Mouse (Mus musculus): ENCODE measurements around the gene Astl. TPM values are rescaled to one million over a fixed set of nuclear protein-coding genes. Genes with fewer than 3 reads are reported as not detected.
A peak's percentile ranks its signal among the peaks of the same experiment; 100 is the strongest.

Gene Astl
- polyA plus RNA-seq, 1 experiment from 2014 or later: not detected

DNA sequence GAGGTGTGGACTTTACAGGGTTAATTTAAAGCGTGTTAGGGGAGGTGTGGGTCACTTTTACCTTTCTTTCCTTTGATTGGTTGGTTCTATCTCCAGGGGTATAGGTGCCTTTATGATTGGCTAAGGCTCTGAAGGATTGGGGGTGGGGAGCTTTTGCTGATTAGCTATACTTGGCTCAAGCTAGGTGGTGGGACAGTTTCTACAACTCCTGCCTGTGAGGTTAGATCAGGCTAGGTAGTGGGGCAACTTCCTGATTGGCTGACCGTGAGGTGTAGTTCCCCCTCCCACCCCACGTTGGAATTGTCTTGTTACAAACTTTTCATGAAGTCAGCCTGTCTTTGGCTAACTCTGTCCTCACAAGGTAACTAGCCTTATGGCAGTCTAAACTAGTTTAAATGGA, 31.3 kb upstream of the Astl start:
- Histone ChIP-seq H3K27ac (ENCODE audit: low read depth, low read length) (no peak overlapping the region), H3K9me3 (ENCODE audit: control insufficient read depth, low read length) (no peaks in the 10 kb centered on the region), H3K9ac (ENCODE audit: low read depth, low read length) (no peak overlapping the region), H3K36me3 (ENCODE audit: control insufficient read depth, insufficient read depth, low read length) (no peaks in the 10 kb centered on the region), H3K27me3 (ENCODE audit: control insufficient read depth, insufficient read depth, low read length) (no peaks in the 10 kb centered on the region), H3K4me1 (ENCODE audit: control insufficient read depth, insufficient read depth, low read length) (no peaks in the 10 kb centered on the region), H3K4me3 (ENCODE audit: low read length) (no peak overlapping the region), H3K4me2 (replicated peaks; ENCODE audit: low read depth, low read length) (no peak overlapping the region)
- ATAC-seq (ENCODE audit: low FRiP score, low TSS enrichment): no peak
- 40% methylated on average over 3 of the region's 3 CpGs for WGBS

GRCm38 (mm10) chr2:127308660-127309059, 29.8 kb upstream of the Astl start:
- H3K27ac ChIP-seq (ENCODE audit: low read depth, low read length): no peak overlapping the region
- H3K36me3 ChIP-seq (ENCODE audit: control insufficient read depth, insufficient read depth, low read length): no peaks in the 10 kb centered on the region
- no peak for ATAC-seq (ENCODE audit: low FRiP score, low TSS enrichment)
- no peak overlapping the region for H3K4me2 ChIP-seq (replicated peaks; ENCODE audit: low read depth, low read length)
- H3K27me3 ChIP-seq (ENCODE audit: control insufficient read depth, insufficient read depth, low read length): no peaks in the 10 kb centered on the region
- H3K9me3 ChIP-seq (ENCODE audit: control insufficient read depth, low read length): no peaks in the 10 kb centered on the region
- H3K4me1 ChIP-seq (ENCODE audit: control insufficient read depth, insufficient read depth, low read length): no peaks in the 10 kb centered on the region
- no peak overlapping the region for H3K4me3 ChIP-seq (ENCODE audit: low read length)
- no peak overlapping the region for H3K9ac ChIP-seq (ENCODE audit: low read depth, low read length)
- 93% methylated on average over 2 of the region's 2 CpGs for WGBS

- no peak overlapping the region for H3K9ac ChIP-seq (ENCODE audit: low read depth, low read length)
- no peaks in the 10 kb centered on the region for H3K9me3 ChIP-seq (ENCODE audit: control insufficient read depth, low read length)
- H3K27me3 ChIP-seq (ENCODE audit: control insufficient read depth, insufficient read depth, low read length): no peaks in the 10 kb centered on the region
- ATAC-seq (ENCODE audit: low FRiP score, low TSS enrichment): no peak
- no peaks in the 10 kb centered on the region for H3K36me3 ChIP-seq (ENCODE audit: control insufficient read depth, insufficient read depth, low read length)
- H3K4me3 ChIP-seq (ENCODE audit: low read length): no peak overlapping the region
- H3K4me2 ChIP-seq (replicated peaks; ENCODE audit: low read depth, low read length): no peak overlapping the region
- 39% methylated on average over 2 of the region's 2 CpGs for WGBS
- H3K27ac ChIP-seq (ENCODE audit: low read depth, low read length): no peak overlapping the region
- no peaks in the 10 kb centered on the region for H3K4me1 ChIP-seq (ENCODE audit: control insufficient read depth, insufficient read depth, low read length)
Measured at GRCm38 (mm10) chr2:127310246-127310645, 28.2 kb upstream of the Astl start.

DNA sequence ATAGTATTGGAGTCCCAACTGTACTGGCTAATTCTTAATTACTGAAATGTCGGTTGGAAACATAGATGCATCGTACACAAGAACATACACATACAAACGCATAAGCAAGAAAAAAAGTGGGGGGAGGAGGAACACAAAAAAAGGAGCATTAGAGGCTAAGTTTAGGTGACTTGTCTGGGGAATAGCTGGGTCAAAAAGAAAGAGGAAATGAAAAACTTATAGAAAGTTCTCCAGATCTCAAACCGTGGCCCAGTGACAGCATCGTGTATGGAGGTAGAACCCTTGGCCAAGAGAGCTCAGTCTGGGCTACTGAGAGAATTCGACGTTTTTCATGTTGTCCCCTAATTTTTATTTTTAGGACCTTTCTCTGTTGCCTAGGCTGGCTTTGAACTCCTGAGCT, 27.8 kb upstream of the Astl start:
- Histone ChIP-seq H3K9ac (ENCODE audit: low read depth, low read length) (no peak overlapping the region), H3K4me1 (ENCODE audit: control insufficient read depth, insufficient read depth, low read length) (no peaks in the 10 kb centered on the region), H3K27me3 (ENCODE audit: control insufficient read depth, insufficient read depth, low read length) (no peaks in the 10 kb centered on the region), H3K4me2 (replicated peaks; ENCODE audit: low read depth, low read length) (no peak overlapping the region), H3K9me3 (ENCODE audit: control insufficient read depth, low read length) (no peaks in the 10 kb centered on the region), H3K27ac (ENCODE audit: low read depth, low read length) (no peak overlapping the region), H3K4me3 (ENCODE audit: low read length) (no peak overlapping the region), H3K36me3 (ENCODE audit: control insufficient read depth, insufficient read depth, low read length) (no peaks in the 10 kb centered on the region)
- 85% methylated on average over 7 of the region's 7 CpGs for WGBS
- ATAC-seq (ENCODE audit: low FRiP score, low TSS enrichment): no peak

- Histone ChIP-seq H3K9me3 (ENCODE audit: control insufficient read depth, low read length) (no peaks in the 10 kb centered on the region), H3K27me3 (ENCODE audit: control insufficient read depth, insufficient read depth, low read length) (no peaks in the 10 kb centered on the region)
Measured at GRCm38 (mm10) chr2:127311193-127311592, 27.2 kb upstream of the Astl start.

DNA sequence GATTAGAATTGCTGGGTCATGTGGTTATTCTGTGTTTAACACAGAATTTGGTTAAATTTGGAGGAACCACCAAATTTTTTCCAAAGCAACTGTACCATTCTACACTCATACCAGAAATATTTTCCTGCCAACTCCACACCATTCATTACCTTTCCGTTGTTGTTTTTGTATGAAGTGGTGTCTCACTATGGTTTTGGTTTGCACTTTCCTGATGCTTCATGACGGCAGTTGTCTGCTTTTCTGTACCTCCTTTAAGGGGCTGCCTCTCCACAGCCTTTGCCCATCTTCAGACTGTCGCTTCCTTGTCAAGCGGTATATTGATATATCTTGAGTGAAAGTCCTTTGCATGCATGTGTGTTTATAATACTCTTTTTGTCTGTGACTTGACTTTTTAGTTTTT, 25.6 kb upstream of the Astl start:
- H3K27ac ChIP-seq (ENCODE audit: low read depth, low read length): no peak overlapping the region
- H3K9ac ChIP-seq (ENCODE audit: low read depth, low read length): no peak overlapping the region
- H3K4me1 ChIP-seq (ENCODE audit: control insufficient read depth, insufficient read depth, low read length): no peaks in the 10 kb centered on the region
- no peaks in the 10 kb centered on the region for H3K36me3 ChIP-seq (ENCODE audit: control insufficient read depth, insufficient read depth, low read length)
- 94% methylated on average over 4 of the region's 4 CpGs for WGBS
- H3K4me2 ChIP-seq (replicated peaks; ENCODE audit: low read depth, low read length): no peak overlapping the region
- H3K4me3 ChIP-seq (ENCODE audit: low read length): no peak overlapping the region
- H3K27me3 ChIP-seq (ENCODE audit: control insufficient read depth, insufficient read depth, low read length): no peaks in the 10 kb centered on the region
- no peaks in the 10 kb centered on the region for H3K9me3 ChIP-seq (ENCODE audit: control insufficient read depth, low read length)
- no peak for ATAC-seq (ENCODE audit: low FRiP score, low TSS enrichment)

More at GRCm38 (mm10) chr2:127311193-127311592, 27.2 kb upstream of the Astl start:
- ATAC-seq (ENCODE audit: low FRiP score, low TSS enrichment): no peak
- no peak overlapping the region for H3K4me2 ChIP-seq (replicated peaks; ENCODE audit: low read depth, low read length)
- 76% methylated on average over 1 of the region's 1 CpGs for WGBS
- H3K4me3 ChIP-seq (ENCODE audit: low read length): no peak overlapping the region
- no peaks in the 10 kb centered on the region for H3K4me1 ChIP-seq (ENCODE audit: control insufficient read depth, insufficient read depth, low read length)
- no peak overlapping the region for H3K27ac ChIP-seq (ENCODE audit: low read depth, low read length)
- H3K9ac ChIP-seq (ENCODE audit: low read depth, low read length): no peak overlapping the region
- no peaks in the 10 kb centered on the region for H3K36me3 ChIP-seq (ENCODE audit: control insufficient read depth, insufficient read depth, low read length)

DNA sequence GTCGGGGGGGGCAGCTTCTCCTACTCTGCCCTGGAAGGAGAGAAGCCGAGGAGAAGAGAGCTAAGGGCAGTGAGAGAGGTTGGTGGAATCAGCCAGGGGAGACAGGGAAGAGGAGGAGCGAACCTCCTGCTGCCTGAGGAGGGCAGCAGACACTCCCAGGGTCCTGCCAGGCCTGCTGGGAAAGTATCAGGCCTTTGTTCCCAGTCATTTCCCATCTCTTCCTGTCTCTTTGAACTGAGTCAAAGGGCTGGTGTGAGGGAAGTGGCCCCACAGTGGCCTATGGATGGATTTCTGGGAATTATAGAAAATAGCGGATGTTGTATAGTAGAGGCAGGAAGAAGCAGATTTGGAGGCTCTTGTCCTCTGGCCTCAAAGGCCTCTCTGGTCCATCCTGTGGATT, 24.6 kb upstream of the Astl start:
- H3K4me1 ChIP-seq (ENCODE audit: control insufficient read depth, insufficient read depth, low read length): no peaks in the 10 kb centered on the region
- H3K27me3 ChIP-seq (ENCODE audit: control insufficient read depth, insufficient read depth, low read length): no peaks in the 10 kb centered on the region
- 0 out of 2 replicates have a peak overlapping the region, but pooled peaks have one; percentile 2 for H3K27ac ChIP-seq (ENCODE audit: low read depth, low read length)
- ATAC-seq (ENCODE audit: low FRiP score, low TSS enrichment): 0 out of 2 replicates have a peak, but pooled peaks have one; percentile 12
- 64% methylated on average over 4 of the region's 4 CpGs for WGBS
- no peak overlapping the region for H3K9ac ChIP-seq (ENCODE audit: low read depth, low read length)
- no peak overlapping the region for H3K4me2 ChIP-seq (replicated peaks; ENCODE audit: low read depth, low read length)
- H3K9me3 ChIP-seq (ENCODE audit: control insufficient read depth, low read length): no peaks in the 10 kb centered on the region
- no peak overlapping the region for H3K4me3 ChIP-seq (ENCODE audit: low read length)
- no peaks in the 10 kb centered on the region for H3K36me3 ChIP-seq (ENCODE audit: control insufficient read depth, insufficient read depth, low read length)

DNA sequence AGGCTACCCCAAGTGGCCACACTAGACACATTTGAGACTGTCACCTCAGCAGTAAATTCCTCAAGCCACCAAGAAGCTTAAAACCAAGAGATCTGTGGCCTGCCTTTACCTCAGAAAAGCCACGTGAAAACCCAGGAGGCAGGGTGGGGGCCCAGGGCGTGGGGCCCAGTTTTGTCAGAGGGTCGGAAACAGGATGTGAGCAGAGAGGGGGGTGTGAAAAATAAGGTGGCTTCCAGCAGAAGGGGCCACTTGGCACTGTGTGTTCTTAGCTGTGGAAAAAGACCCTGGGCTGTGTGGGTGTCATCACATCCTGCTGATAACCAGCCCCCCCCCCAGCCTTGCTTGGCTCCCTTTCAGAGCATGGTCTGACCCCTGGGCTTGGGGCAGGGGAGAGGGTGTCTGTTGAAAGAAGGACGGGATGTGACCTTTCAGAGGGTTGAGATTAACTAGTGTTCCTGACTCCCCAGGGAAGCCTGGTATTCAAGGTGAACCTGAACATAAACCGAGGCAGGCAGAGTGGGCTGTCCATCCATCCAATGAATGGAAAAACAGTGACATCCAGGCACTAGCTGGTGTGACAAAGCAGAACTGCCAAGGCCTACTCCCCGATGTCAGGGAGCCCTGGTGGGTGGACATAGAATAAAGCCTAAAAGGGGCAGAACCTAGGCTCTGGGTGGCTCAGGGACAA, 23.8 kb upstream of the Astl start:
- no peak overlapping the region for H3K4me3 ChIP-seq (ENCODE audit: low read length)
- peak overlapping the region; percentile 2; the same call in 1 of the 2 replicates for H3K27ac ChIP-seq (ENCODE audit: low read depth, low read length)
- 73% methylated on average over 6 of the region's 6 CpGs for WGBS
- no peak for ATAC-seq (ENCODE audit: low FRiP score, low TSS enrichment)
- no peak overlapping the region for H3K4me2 ChIP-seq (replicated peaks; ENCODE audit: low read depth, low read length)
- H3K9me3 ChIP-seq (ENCODE audit: control insufficient read depth, low read length): no peaks in the 10 kb centered on the region
- no peaks in the 10 kb centered on the region for H3K4me1 ChIP-seq (ENCODE audit: control insufficient read depth, insufficient read depth, low read length)
- no peaks in the 10 kb centered on the region for H3K36me3 ChIP-seq (ENCODE audit: control insufficient read depth, insufficient read depth, low read length)
- H3K27me3 ChIP-seq (ENCODE audit: control insufficient read depth, insufficient read depth, low read length): no peaks in the 10 kb centered on the region
- H3K9ac ChIP-seq (ENCODE audit: low read depth, low read length): no peak overlapping the region

GRCm38 (mm10) chr2:127315155-127315470, 23.3 kb upstream of the Astl start:
- Histone ChIP-seq H3K9ac (ENCODE audit: low read depth, low read length) (no peak overlapping the region), H3K4me2 (replicated peaks; ENCODE audit: low read depth, low read length) (no peak overlapping the region), H3K9me3 (ENCODE audit: control insufficient read depth, low read length) (no peaks in the 10 kb centered on the region), H3K27ac (ENCODE audit: low read depth, low read length) (no peak overlapping the region), H3K4me1 (ENCODE audit: control insufficient read depth, insufficient read depth, low read length) (no peaks in the 10 kb centered on the region), H3K4me3 (ENCODE audit: low read length) (no peak overlapping the region), H3K36me3 (ENCODE audit: control insufficient read depth, insufficient read depth, low read length) (no peaks in the 10 kb centered on the region), H3K27me3 (ENCODE audit: control insufficient read depth, insufficient read depth, low read length) (no peaks in the 10 kb centered on the region)
- 93% methylated on average over 1 of the region's 1 CpGs for WGBS
- no peak for ATAC-seq (ENCODE audit: low FRiP score, low TSS enrichment)
